Mouse (Mus musculus) CD4-positive, CD25-positive, alpha-beta regulatory T cell, adult 4 months (primary cell): ENCODE results near the gene 6820408C15Rik. TPM values are rescaled to one million over a fixed set of nuclear protein-coding genes. Genes with fewer than 3 reads are reported as not detected.

Experiments used
- ATAC-seq: one replicate; pipeline ENCODE4 v1.8.0; 2017
- polyA plus RNA-seq, 2 experiments: library from polyadenylated mRNA; unstranded; fragments of 100-300 nt; shearing (Covaris generic); gene quantifications; one replicate each; pipeline ENCODE4 v1.2.1; 2017

Gene 6820408C15Rik
- polyA plus RNA-seq, 2 experiments from 2014 or later: not detected

DNA sequence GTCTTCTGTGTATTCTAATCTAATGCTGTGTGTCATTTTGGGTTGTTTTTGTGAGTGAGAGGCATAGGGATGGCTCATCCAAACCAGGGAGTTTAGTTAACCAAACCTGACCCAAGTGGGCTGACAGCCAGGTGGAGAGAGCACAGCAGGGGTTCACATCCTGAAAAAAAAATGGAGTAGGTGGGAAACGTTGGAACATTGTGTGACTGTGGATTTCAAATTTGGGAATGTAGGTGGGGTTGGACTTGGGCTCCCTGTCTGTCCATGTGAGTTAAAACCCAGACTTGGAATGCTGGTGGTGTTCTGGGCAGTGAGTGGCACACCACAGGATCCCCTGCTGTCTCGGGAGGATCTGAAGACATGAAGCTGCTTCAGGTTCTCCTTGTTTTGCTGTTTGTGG lies 61.4 kb downstream of the 6820408C15Rik start, which contains the start of gene Defb20:
Gene Defb20, plus strand, starts transcription at position 301 of the 400 bp plus-strand sequence.
- no peak for ATAC-seq

DNA sequence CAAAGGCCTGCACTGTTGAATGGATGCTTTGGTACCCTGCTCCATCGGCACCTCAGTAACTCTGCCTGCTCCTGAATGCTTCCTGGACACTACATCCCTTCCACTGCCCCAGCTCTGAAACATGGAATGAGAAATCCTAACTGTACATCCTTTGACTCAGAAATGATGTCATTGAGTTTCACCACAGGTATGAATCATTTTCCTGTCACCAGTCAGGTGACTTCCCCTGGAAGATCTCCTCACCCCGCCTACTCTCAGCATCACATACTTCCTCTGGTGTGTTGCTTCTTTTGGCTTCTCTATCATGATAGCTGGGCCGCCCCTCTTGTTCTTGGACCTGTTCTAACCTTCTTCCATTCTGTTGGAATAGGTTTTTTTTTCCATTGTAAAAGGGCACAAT lies 65.5 kb downstream of the 6820408C15Rik start:
- ATAC-seq: no peak

GRCm38 (mm10) chr2:152481726-152482125 lies 66.3 kb downstream of the 6820408C15Rik start:
- ATAC-seq: no peak

DNA sequence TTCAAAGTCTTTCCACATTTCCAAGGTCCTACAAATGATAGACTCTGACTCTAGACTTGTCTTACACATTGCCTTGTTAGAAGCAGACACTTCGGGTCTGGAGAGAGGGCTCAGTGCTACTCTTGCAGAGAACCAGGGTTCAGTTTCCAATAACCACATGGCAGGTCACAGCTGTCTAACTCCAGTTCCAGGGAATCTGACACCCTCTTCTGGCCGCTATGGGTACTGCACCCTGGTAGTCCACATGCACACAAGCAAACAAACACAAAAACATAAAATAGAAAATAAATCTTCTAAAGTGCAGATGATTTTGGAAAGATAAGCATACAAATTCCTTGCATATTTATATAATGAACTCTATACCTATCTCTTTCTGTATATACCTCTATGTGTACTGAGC lies 71.6 kb downstream of the 6820408C15Rik start:
- no peak for ATAC-seq

DNA sequence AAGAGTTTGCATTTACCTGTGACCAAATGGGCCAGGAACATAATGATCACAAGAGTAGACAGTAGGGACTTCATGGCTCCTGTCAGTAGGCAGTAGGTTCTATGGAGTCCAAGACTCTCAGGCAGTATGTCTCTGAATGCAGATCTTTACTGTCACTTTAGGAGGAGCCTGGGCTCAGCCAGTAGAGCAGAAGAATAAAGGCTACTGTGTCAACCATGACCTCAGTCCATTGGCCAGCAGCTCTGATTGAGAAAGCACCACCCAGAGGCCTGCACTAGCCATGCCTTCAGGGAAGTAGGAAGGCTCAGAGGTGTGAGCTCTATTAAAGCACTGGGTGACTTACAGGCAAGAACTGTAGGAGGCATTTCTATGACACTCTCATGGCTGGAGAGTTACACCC lies 74.7 kb downstream of the 6820408C15Rik start, which contains the start of gene Defb22:
Gene Defb22, minus strand, starts transcription at position 101 of the 400 bp plus-strand sequence.
- ATAC-seq: no peak

GRCm38 (mm10) chr2:152493151-152493550 lies 77.8 kb downstream of the 6820408C15Rik start:
- no peak for ATAC-seq

Other genes starting within 250 kb of the 6820408C15Rik start
- gene Csnk2a1, start 188.7 kb upstream of the 6820408C15Rik start, polyA plus RNA-seq: 100 to 1,000 TPM in 1 of 2 experiments, 10 to 100 TPM in 1; 65.7 to 107 TPM
- 10 to 100 TPM; 19.5 to 21.3 TPM for gene Tbc1d20, start 121.8 kb upstream of the 6820408C15Rik start, polyA plus RNA-seq
- 10 to 100 TPM; 53.4 to 74.3 TPM for gene Rbck1, start 82.9 kb upstream of the 6820408C15Rik start, polyA plus RNA-seq
- gene Trib3, start 71.6 kb upstream of the 6820408C15Rik start, polyA plus RNA-seq: 1 to 10 TPM; 2.4 to 5.1 TPM
- not detected for gene Nrsn2, start 38.9 kb upstream of the 6820408C15Rik start, polyA plus RNA-seq
- under 1 TPM; 0.32 to 0.73 TPM for gene Sox12, start 17.5 kb upstream of the 6820408C15Rik start, polyA plus RNA-seq
- under 1 TPM; 0.57 to 0.75 TPM for gene Zcchc3, start 560 bp upstream of the 6820408C15Rik start, polyA plus RNA-seq
- gene Defb23, start 49.0 kb downstream of the 6820408C15Rik start, polyA plus RNA-seq: not detected
- gene Defb20, start 61.5 kb downstream of the 6820408C15Rik start, polyA plus RNA-seq: not detected
- not detected for gene Defb22, start 74.6 kb downstream of the 6820408C15Rik start, polyA plus RNA-seq
- gene Defb26, start 96.1 kb downstream of the 6820408C15Rik start, polyA plus RNA-seq: not detected
- gene Defb28, start 102.7 kb downstream of the 6820408C15Rik start, polyA plus RNA-seq: not detected
- not detected for gene Defb29, start 124.5 kb downstream of the 6820408C15Rik start, polyA plus RNA-seq
- gene Gm17416, start 153.8 kb downstream of the 6820408C15Rik start, polyA plus RNA-seq: not detected
- gene Defb21, start 157.2 kb downstream of the 6820408C15Rik start, polyA plus RNA-seq: not detected
- not detected for gene Defb19, start 164.7 kb downstream of the 6820408C15Rik start, polyA plus RNA-seq
- not detected for gene Defb45, start 183.8 kb downstream of the 6820408C15Rik start, polyA plus RNA-seq
- gene Defb36, start 188.7 kb downstream of the 6820408C15Rik start, polyA plus RNA-seq: not detected
- gene Defb25, start 207.5 kb downstream of the 6820408C15Rik start, polyA plus RNA-seq: not detected
- not detected for gene Rem1, start 211.4 kb downstream of the 6820408C15Rik start, polyA plus RNA-seq